Mouse (Mus musculus) MEL (cell line): Measurements from ENCODE around the gene Gm49322.
A peak's percentile ranks its signal among the peaks of the same experiment; 100 is the strongest.

Experiments
- CHD2 ChIP-seq: IDR thresholded peaks from 2 replicates; pipeline ENCODE4 v1.6.1; 2011; ENCODE audit warnings: low read length, improper control_type of control experiment
- CTCF ChIP-seq, 3 experiments: IDR thresholded peaks in 2 of 3; conservative IDR thresholded peaks in 1 of 3; 2 replicates each; pipeline ENCODE4 v1.5.1; 2011 to 2012; ENCODE audit warnings: low read length in 3 of 3, low read depth in 2 of 3, mild to moderate bottlenecking in 2 of 3, improper control_type of control experiment in 1 of 3, inconsistent platforms in 1 of 3, mixed read lengths in 1 of 3, moderate library complexity in 1 of 3; ENCODE audit not compliant: control insufficient read depth in 1 of 3, insufficient read depth in 1 of 3, poor library complexity in 1 of 3, severe bottlenecking in 1 of 3
- E2F4 ChIP-seq: IDR thresholded peaks from 2 replicates; pipeline ENCODE4 v1.6.1; 2011; ENCODE audit warnings: low read depth, low read length, improper control_type of control experiment, borderline replicate concordance
- GABPA ChIP-seq: IDR thresholded peaks from 2 replicates; pipeline ENCODE4 v1.6.1; 2012; ENCODE audit warnings: low read depth, mild to moderate bottlenecking, inconsistent platforms, low read length, improper control_type of control experiment, moderate library complexity
- HCFC1 ChIP-seq: IDR thresholded peaks from 2 replicates; pipeline ENCODE4 v1.6.1; 2012; ENCODE audit warnings: low read depth, mild to moderate bottlenecking, inconsistent platforms, low read length, improper control_type of control experiment, moderate library complexity
- MXI1 ChIP-seq: IDR thresholded peaks from 2 replicates; pipeline ENCODE4 v1.6.1; 2011; ENCODE audit warnings: mild to moderate bottlenecking, low read depth, low read length, improper control_type of control experiment
- NELFE ChIP-seq: IDR thresholded peaks from 2 replicates; pipeline ENCODE4 v1.6.1; 2011; ENCODE audit warnings: low read depth, low read length, improper control_type of control experiment
- NRF1 ChIP-seq: IDR thresholded peaks from 2 replicates; pipeline ENCODE4 v1.6.1; 2014; ENCODE audit warnings: low read depth, mild to moderate bottlenecking, inconsistent platforms, low read length, improper control_type of control experiment, moderate library complexity; ENCODE audit not compliant: poor library complexity, insufficient read depth, severe bottlenecking
- POLR2A ChIP-seq, 2 experiments: IDR thresholded peaks; 2 replicates each; pipeline ENCODE4 v1.6.1; 2011 to 2012; ENCODE audit warnings: low read length in 2 of 2, mild to moderate bottlenecking in 2 of 2, control low read depth in 1 of 2, improper control_type of control experiment in 1 of 2, low read depth in 1 of 2, moderate library complexity in 1 of 2; ENCODE audit not compliant: control insufficient read depth in 1 of 2, insufficient read depth in 1 of 2, poor library complexity in 1 of 2
- POLR2AphosphoS2 ChIP-seq: IDR thresholded peaks from 2 replicates; pipeline ENCODE4 v1.6.1; 2011; ENCODE audit warnings: low read length, improper control_type of control experiment
- RAD21 ChIP-seq: IDR thresholded peaks from 2 replicates; pipeline ENCODE4 v1.6.1; 2011; ENCODE audit warnings: mild to moderate bottlenecking, low read depth, low read length, improper control_type of control experiment
- SMC3 ChIP-seq: IDR thresholded peaks from 2 replicates; pipeline ENCODE4 v1.6.1; 2011; ENCODE audit warnings: low read depth, low read length, improper control_type of control experiment
- ZC3H11A ChIP-seq: IDR thresholded peaks from 2 replicates; pipeline ENCODE4 v1.6.1; 2012; ENCODE audit warnings: low read depth, mild to moderate bottlenecking, inconsistent platforms, low read length, improper control_type of control experiment
- ZKSCAN1 ChIP-seq: IDR thresholded peaks from 2 replicates; pipeline ENCODE4 v1.6.1; 2012; ENCODE audit warnings: low read depth, mild to moderate bottlenecking, inconsistent platforms, low read length, improper control_type of control experiment, moderate library complexity

GRCm38 (mm10) chr10:80578911-80579310, 26.9 kb upstream of the Gm49322 start:
- TF ChIP-seq ZKSCAN1, result no peak
- TF ChIP-seq CTCF (IDR thresholded peaks at IDR 0.05 in 2 of 3, conservative IDR thresholded peaks at IDR 0.05 in 1 of 3; ENCODE audit: control insufficient read depth in 1 of 3, insufficient read depth in 1 of 3, low read depth in 2 of 3, low read length in 3 of 3, poor library complexity in 1 of 3, severe bottlenecking in 1 of 3), result peak; percentile 68 to 89 (median 68)
- TF ChIP-seq CHD2, result no peak
- no peak for TF ChIP-seq POLR2A (IDR thresholded peaks at IDR 0.05; ENCODE audit: control insufficient read depth in 1 of 2, insufficient read depth in 1 of 2, low read depth in 1 of 2, low read length in 2 of 2, poor library complexity in 1 of 2)
- TF ChIP-seq GABPA, result no peak
- no peak for TF ChIP-seq POLR2AphosphoS2
- TF ChIP-seq NRF1, result no peak
- peak; percentile 90 for TF ChIP-seq SMC3
- TF ChIP-seq E2F4, result no peak
- TF ChIP-seq HCFC1, result no peak
- TF ChIP-seq NELFE, result peak; percentile 41; the same call in 1 of the 2 replicates
- TF ChIP-seq ZC3H11A, result peak; percentile 37; the same call in 1 of the 2 replicates
- TF ChIP-seq MXI1, result peak; percentile 85
- TF ChIP-seq RAD21, result peak; percentile 56
